Mouse (Mus musculus): ENCODE measurements around the gene Esyt2. TPM values are rescaled to one million over a fixed set of nuclear protein-coding genes. Genes with fewer than 3 reads are reported as not detected.
A peak's percentile ranks its signal among the peaks of the same experiment; 100 is the strongest.
"Not testable (repeated sequence)": the region's sequence is repeated elsewhere in the genome, so short reads cannot be mapped to it uniquely, and the experiment has no call there.

Gene Esyt2
- 10 to 100 TPM; 63.2 to 67.0 TPM for total RNA-seq (2021)
- long read RNA-seq, full-length matches to known transcripts: 11 of 23 reads
- long read RNA-seq, partial matches to known transcripts: 6 of 23 reads
- long read RNA-seq, other reads (novel, unspliced or antisense): 6 of 23 reads

DNA sequence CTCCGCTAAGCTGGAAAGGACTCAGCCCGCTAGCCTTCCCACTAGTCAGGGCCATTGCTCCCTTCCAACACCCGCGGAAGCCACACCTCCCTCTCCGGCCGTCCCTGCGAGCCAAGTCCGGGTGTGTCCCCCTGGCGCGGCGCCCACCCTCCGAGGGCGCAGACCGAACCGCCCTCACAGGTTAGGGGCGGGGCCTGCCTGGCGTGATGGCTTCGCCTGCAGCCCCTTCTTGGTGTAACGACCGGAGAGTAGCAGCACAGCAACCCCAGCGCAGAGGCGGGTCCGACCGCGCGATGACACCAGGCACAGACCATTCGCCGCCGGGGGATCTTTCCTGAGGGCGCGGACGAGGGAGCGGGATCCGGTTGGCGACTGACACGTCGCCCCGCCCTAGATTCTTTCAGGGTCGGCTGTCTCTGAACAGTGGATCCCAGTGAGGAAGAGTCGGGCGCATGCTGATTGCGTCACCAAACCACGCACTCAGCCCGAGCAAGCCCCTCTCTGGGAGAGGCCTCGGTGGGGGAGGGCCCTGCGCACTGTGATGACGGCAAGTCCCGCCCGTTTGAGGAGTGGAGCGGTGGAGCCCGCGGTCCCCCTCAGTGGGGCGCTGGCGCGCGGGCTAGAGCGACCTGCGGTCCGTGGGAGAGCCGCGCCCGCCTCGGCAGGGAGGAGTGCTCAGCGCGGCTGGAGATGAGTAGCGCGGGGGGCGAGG, at the start of gene Esyt2:
Gene Esyt2, plus strand, starts transcription at position 544 of the 712 bp plus-strand sequence.
- DNase-seq (ENCODE audit: low spot score in 2 of 2): peak; percentile 100

DNA sequence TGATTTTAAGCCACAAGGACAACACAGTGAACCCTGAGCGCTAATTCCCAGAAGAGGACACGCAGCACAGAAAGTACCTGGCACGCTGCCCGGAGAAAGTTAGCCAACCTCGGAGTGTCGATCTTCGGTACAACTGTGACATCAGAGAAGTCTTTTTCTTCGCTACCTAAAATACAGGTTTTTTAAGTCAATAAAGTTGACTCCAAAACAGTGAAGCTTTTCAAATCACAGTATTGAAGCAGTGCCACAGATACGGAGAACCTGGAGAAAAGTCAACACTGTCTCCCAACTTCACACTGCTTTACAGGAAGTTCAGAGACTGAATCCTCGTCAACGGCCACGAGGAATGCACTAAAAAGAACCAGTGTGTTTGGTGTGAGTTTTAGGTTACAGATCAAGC, 49.4 kb upstream of the Esyt2 start:
- peak; percentile 16 to 43 for DNase-seq (ENCODE audit: low spot score in 2 of 2)

DNA sequence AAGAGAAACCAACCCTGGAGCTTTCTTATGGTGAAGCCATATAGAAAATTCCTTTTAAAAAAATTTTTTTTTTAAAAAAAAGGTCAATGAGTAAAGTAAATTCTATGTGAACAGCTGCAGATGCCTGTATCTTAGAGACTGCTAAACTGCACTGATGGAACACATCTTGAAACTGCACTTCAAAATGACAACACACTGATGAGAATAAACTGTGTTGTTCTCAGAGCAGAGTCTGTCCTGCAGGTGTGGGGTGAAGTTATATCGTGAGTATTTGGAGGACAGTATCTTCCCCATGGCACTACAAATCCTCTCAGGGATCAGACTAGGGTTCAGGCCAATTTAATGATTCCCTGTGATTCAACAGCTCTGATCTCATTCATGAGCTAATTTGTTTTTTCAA, 48.9 kb upstream of the Esyt2 start:
- DNase-seq (ENCODE audit: low spot score in 2 of 2): no peak

DNA sequence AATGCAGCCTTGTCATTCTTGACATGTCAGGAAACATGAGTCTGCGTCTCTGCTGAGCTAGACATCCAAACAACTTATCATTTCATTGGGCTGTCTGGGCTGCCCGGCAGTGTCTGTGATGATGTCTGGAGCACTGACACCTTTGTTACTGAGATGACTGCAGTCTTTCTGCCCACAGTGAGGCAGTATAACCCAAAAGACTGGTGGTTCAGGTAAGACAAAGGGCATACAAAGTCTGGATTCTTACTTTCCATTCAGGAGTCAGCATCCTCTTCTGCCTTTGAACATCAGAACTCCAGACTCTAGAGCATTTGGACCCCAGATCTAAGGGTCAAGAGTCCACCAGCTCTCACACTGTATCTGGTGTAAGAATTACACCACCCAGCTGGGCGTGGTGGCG, 45.6 kb upstream of the Esyt2 start:
- DNase-seq (ENCODE audit: low spot score in 2 of 2): no peak

DNA sequence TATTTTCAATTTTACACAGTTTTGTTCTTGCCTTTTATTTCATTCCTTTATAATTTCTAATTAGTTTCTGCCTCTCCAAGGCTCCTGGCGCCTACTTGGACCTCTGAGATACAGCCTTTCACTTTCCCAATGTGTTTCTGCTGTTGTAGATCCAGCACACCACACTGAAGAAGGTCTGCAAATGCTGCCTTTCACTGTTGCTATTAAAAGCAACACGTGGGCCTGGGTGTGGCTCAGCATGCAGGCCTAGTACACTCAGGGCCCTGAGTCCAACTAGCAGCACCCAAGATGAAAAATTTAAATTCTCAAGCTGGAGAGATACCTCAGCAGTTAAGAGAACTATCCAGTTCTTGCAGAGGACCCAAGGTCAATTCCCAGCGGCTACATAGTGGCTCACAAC, 44.3 kb upstream of the Esyt2 start:
- no peak for DNase-seq (ENCODE audit: low spot score in 2 of 2)

DNA sequence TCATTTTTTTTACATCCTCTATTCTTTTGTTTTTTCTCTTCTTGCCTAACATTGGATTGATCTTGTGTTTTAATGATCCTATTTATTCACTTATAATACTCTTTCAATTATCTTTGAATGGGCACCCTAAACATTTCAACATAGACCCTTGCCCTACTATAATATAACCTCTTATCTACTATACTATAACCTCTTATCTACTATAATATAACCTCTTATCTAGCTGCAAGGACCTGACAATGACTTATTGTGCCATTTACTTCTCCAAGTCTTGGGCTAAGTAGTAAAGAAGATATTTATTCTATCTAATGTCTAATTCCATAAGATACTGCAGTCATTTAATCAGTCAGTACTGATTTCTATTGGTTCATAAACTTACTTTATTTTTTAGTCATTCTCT, 42.6 kb upstream of the Esyt2 start:
- no peak for DNase-seq (ENCODE audit: low spot score in 2 of 2)

DNA sequence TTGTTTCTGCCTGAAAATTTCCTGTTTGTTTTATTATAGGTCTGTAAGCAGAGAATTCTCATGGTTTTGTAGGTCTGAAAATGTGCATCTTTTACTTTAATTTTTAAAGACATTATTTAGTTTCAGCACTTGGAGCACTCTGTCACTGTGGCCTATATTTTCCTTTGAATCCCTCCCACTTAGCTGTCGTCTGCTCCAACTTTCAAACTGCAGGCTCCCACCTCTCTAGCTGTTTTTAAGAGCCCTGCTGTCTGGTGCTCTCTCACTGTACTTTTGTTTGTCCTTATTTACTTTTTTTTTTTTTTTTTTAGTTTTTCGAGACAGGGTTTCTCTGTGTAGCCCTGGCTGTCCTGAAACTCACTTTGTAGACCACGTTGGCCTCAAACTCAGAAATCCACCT, 42.2 kb upstream of the Esyt2 start:
- DNase-seq (ENCODE audit: low spot score in 2 of 2): no peak

DNA sequence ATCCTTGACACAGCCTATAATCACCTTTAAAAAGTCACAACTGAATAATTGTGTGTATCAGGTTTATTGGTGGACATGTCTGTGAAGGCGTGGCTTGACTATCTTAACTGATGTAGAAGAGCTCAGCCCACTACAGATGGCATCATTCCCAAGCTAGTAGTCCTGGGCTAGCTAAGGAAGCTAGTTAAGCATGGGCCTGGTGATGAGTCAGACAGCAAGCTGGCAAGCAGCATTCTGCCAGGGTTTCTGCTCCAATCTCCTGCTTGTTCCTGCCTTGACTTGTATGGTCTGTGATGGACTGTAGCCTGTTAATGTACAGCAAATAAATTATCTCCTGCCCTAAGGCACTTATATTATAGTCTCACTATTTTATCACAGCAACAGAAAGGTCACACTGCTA, 36.4 kb upstream of the Esyt2 start:
- DNase-seq (ENCODE audit: low spot score in 2 of 2): no peak

DNA sequence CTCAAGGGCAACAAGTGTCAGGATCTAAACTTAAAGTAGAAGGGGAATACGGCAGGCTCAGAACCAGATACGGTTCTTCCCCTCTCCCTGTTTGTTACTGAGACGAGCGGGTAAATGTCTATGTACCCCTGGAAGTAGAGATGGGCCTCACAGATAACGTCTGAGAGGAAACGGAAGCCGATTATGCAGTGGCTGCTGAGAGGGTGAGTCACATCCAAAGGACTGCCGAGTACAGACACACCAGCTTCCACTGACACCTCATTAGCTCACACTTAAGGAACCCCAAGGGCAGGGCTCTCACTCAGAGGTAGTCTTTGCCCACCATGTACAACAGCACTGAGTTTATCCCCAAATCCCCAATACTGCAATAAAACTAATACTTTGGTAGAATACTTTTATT, 26.3 kb upstream of the Esyt2 start:
- DNase-seq (ENCODE audit: low spot score in 2 of 2): no peak

DNA sequence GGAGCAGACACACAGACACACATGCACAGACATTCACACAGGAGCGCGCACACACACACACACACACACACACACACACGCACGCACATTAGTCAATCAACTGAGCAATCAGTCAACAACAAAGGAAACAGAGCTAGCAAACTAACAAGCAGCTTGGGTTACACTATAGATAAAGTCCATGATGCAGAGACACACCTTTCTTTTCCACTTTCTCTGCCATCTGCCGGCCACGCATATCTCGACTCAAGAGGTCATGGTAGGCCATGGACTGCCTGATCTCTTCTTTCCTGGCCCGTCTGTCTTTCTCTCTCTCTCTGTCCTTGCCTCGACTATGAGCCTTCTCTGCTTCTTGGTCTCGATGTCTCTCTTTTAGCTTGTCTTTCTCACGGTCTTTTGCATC, 25.4 kb upstream of the Esyt2 start:
- DNase-seq (ENCODE audit: low spot score in 2 of 2): no peak

DNA sequence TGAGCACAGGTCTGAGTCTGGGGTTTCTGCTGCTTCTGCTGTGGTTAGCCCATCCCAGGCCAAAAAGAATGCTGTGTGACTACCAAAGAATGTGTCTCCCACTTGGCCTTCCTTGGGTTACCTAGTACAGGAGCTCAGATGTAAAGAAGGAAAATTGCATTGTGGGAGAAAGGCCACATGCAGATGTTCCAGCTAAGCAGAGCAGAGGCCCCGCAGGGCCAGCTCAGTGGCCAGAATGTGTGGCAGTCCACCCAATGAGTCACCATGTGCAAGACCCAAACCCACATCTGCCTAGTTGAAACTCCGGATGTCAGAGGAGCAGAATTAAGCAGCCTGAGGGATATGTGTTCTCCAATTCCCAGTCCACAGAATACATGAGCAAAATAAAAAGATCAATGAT, 22.7 kb upstream of the Esyt2 start:
- no peak for DNase-seq (ENCODE audit: low spot score in 2 of 2)

DNA sequence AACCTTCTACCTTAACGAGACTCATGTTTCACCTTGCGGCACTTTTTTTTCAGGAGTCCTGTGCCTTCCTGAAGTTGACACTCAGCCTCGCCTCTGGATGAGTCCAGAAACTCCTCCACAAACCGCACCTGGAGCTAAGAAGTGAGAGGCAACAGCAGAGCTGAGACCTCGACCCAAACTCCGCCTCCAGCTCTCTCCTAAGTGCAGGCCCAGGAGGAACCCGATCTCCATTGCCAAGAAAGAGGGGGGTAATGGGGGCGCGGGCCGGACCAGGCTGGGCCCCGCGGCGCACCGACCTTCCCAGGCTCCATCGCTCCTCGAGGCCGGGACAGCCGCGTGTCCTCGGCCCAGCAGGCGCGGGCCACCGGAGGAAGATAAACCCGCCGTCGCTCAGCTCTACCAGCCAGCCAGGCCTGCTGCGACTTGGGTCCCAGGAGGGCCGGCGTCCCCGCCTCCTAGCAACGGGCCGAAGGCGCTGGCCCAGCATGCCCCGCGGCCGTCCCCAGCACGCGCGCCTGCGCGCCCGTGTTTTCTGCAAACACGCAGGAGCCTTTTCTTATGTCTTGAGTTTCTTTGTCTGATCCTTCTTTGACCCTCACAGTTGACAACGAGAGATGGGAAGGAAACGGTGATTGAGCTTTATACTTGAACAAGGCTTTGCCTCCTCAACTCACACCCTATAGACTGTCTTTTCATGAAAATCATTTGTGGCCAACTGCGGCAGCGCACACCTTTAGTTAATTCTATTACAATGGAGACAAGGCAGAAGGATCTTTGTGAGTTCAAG, 18.2 kb upstream of the Esyt2 start, which contains the start of gene Wdr60:
Gene Wdr60, minus strand, starts transcription at position 468 of the 787 bp plus-strand sequence.
- peak; percentile 81 to 87 for DNase-seq (ENCODE audit: low spot score in 2 of 2)

DNA sequence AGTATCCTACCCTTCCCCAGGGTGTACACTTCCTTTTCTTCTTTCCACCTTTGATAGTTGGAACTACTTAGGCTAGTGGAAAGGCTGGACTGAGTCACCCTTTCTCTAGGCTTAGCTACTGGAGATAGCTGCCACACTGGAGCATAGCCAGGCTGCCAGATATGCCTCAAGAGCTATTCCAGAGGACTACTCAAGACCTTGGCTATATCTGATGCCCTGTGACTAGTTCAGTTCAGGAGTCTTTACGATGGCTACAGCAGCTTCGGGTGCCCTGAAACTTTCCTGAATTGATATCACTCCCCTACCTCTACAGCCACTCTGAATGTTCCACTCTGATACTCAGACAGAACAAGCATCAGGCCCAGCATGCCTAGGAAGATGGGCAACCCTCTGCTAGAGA, 16.2 kb upstream of the Esyt2 start:
- DNase-seq (ENCODE audit: low spot score in 2 of 2): no peak

DNA sequence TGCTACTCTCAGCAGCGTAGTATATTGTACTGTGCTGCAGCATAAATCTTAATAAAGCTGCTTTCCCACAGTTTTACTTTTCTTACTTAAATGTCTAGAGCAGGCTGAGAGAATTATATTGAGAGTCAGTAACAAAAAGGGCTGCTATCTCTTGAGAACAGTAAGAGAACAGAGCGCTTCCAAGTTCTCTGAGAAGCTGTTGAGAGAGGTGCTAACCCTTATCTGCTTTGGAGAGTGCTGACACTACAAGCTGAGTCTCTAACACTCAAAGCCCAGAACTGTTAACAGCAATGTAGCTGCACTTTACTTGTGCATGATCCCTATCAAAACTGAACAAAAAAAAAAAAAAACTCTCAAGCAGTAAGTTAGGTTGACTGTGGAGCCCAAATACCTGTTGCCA, 15.7 kb upstream of the Esyt2 start:
- DNase-seq (ENCODE audit: low spot score in 2 of 2): no peak

DNA sequence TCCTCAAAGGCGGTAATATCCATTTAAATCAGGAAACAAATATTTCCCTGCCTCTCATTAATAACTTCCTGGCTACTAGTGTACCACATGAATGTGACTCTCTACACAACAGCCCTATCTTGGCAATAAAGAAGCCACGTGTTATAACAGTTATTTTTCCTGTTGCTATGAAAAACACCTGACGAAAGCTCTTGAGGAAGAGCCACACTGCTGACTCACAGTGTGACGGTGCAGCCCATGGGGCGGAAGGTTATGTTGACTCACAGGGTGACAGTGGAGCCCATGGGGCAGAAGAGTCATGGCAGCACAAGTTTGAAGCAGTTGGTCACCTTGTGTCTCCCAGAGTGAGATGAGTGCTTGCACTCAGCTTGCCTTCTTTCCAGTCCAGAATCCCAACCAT, 11.5 kb upstream of the Esyt2 start:
- DNase-seq (ENCODE audit: low spot score in 2 of 2): no peak

DNA sequence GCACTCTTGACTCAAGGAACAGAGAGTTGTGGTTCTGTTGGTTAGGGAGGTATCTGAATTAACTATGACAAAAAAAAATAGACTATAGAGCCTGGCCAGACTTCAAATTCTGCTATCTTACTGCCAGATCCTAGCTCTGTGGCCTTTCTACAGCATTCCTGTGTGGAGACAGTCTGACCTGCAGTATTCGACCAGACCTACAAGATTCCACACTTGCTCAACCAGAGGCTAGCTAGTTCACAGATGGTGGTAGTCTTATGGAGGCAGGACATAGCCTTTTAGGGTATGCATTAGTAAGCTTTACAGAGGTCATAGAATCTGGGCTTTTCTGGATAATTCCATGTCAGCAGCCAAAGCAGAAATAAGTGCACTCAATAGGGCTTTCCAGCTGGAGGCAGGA, 10.5 kb upstream of the Esyt2 start:
- DNase-seq (ENCODE audit: low spot score in 2 of 2): no peak

DNA sequence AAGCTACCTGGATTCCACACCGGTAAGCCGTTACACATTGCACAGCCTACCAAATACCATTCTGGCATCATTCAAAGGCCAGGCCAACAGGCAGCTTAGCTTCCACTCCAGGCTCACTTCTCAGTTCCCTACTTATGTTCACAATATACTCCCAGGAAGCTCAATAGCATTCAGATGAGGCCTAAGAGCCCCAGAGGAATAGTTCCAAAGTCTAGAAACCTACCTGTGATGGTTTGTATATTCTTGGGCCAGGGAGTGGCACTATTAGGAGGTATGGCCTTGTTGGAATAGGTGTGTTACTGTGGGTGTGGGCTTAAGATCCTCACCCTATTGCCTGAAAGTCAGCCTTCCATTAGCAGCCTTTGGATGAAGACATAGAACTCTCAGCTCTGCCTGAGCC, 9.9 kb upstream of the Esyt2 start:
- DNase-seq (ENCODE audit: low spot score in 2 of 2): no peak

DNA sequence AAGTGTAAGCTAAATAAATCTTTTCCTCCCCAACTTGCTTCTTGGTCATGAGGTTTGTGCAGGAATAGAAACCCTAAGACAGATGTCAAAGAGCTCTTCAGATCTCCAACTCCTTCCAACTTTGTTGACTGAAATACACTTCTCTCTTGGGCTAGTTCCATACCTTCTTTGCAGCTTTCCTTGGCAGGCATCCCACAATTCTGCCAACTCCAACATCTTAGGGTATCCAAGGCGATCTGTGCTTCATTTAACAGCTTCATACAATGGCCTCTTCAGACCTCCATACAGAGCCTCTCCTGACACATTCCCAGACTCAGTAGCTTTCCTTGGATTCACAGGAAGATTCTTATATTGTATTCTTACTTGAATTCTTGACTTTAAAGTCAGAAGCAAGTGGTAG, 7.3 kb upstream of the Esyt2 start:
- no peak for DNase-seq (ENCODE audit: low spot score in 2 of 2)

DNA sequence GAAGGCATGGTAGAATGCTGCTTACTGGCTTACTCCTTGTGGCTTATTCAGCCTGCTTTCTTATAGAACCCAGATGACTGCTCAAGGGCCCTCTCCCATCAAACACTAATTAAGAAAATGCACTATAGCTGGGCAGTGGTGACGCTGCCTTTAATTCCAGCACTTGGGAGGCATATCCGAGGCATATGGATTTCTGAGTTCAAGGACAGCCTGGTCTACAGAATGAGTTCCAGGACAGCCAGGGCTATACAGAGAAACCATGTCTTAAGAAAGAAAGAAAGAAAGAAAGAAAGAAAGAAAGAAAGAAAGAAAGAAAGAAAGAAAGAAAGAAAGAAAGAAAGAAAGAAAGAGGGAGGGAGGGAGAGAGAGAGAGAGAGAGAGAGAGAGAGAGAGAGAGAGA, 5.9 kb upstream of the Esyt2 start, which contains the start of gene Gm11027:
Gene Gm11027, plus strand, starts transcription at position 301 of the 400 bp plus-strand sequence.
- not testable (repeated sequence) for DNase-seq (ENCODE audit: low spot score in 2 of 2)

DNA sequence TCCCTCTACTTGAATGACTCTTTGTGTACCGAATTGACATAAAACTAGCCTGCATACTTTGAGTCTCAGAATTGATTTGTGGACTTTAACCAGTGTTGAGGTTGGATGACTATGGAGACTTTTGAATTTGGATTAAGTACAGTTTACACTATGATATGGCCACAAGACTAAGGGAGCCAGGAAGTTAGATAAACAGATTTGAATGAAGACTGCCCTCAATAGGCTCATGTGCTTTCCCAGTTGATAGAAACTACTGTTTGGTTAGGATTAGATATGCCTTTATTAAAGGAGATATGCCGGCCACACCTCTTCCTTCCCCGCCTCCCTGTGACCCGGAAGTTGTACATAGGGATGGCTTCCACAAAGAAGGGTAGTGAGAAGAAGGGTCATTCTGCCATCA, 5.4 kb upstream of the Esyt2 start:
- no peak for DNase-seq (ENCODE audit: low spot score in 2 of 2)

DNA sequence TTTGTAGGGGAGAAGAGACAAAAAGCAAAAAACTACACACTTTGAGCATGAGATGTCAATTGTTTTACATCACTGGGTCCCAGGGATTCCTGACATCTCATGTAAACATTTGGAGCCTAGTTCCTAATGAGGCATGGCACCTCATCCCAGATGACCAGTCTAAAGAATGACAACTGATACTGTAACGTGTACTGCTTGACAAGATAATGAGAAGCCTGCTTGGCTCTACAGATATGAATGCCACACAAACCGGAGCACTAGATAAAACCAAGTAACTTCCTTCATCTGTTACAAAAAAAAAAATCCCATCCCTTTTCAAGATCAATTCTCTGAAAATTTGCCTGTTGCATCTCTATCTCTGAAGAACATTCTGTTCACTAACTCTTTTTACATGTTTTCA, 4.0 kb upstream of the Esyt2 start:
- no peak for DNase-seq (ENCODE audit: low spot score in 2 of 2)

DNA sequence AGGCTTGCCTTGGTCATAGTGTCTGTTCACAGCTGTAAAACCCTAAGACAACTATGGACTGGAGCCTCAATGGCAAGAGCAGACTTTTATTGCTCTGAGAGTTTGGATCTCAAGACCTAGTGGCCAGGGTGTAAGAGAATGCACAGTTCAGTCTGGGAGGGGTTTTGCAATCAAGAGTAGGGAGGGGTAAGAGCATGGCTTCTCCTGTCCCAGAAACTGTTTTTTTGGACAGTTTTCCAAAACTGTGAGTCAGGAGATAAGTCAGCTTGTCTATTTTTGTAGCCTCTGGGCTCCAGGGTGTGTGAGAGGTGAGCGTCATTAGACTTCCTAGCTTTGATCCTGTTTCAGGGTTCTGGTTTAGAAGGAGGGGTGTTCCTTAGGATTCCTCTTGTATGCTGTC, 2.5 kb upstream of the Esyt2 start:
- no peak for DNase-seq (ENCODE audit: low spot score in 2 of 2)

DNA sequence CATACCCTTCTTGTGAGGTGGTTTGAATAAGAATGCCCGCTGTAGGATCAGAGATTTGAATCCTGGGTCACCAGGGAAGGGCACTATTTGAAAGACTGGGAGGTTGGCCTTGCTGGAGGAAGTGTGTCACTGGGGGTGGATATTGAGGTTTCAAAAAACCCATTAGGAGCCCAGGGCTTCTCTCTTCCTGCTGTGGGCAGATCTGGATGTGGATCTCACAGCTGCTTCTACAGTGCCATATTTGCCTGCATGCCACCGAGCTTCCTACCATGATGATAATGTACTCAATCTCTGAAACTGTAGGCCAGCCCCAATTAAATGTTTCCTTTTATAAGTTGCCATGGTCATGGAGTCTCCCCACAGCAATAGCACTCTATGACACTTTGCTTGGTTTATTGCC, 1.8 kb upstream of the Esyt2 start:
- no peak for DNase-seq (ENCODE audit: low spot score in 2 of 2)
